Mouse (Mus musculus): ENCODE measurements around the gene Olfr1564. TPM values are rescaled to one million over a fixed set of nuclear protein-coding genes. Genes with fewer than 3 reads are reported as not detected.
"Not testable (repeated sequence)": the region's sequence is repeated elsewhere in the genome, so short reads cannot be mapped to it uniquely, and the experiment has no call there.

Olfr1564 gene
- not detected in 2 replicates for polyA plus RNA-seq (2015; fragmentation: Nextera tagmentation; extraction: Ambion mirVana)

DNA sequence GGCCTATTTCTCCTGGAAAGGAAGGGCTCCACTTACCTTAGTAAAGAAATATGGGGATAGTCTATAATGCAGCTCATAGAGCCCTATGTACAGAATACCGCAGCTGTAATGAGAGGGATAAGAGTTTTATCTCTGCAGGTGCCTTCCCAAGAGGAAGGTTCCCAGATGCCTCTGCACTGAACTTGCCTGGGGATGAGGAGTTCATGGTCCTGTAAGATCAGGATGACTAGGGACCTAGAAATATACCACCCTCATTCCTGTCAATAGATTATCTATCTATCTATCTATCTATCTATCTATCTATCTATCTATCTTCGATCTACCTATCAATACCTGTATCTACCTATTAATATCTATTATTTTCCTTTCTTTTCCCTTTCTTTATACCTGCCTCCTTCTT is at the start of gene Olfr1564:
Gene Olfr1564 (minus strand): TSS at position 101 of the 400 bp plus-strand sequence.
- ATAC-seq (ENCODE audit: low FRiP score, low read depth), result no peak
- Histone ChIP-seq H3K9me3 (peaks cover 9% of the 10 kb centered on the region; the same call in 1 of the 2 replicates), H3K27ac (no peak within 1 kb of the TSS), H3K27me3 (no peaks in the 10 kb centered on the region), H3K4me3 (no peak within 1 kb of the TSS), H3K4me1 (no peaks in the 10 kb centered on the region), H3K9ac (no peak within 1 kb of the TSS), H3K4me2 (replicated peaks) (no peak within 1 kb of the TSS), H3K36me3 (no peaks in the 10 kb centered on the region)
- 89% methylated on average over 2 of the region's 2 CpGs for WGBS

DNA sequence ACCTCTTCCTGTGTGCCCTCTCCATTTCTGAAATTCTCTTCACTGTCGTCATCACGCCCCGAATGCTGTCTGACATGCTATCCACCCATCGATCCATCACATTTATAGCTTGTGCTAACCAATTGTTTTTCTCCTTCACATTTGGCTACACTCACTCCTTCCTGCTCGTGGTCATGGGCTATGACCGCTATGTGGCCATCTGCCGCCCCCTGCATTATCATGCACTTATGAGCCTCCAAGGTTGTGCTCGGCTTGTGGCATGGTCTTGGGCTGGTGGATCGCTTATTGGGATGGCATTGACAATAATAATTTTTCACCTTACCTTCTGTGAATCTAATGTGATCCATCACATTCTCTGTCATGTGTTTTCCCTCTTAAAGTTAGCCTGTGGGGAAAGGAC is 47.4 kb upstream of the Olfr1564 start:
- no peak for ATAC-seq (ENCODE audit: low FRiP score, low read depth)
- 85% methylated on average over 9 of the region's 9 CpGs for WGBS
- Histone ChIP-seq H3K9ac (no peak overlapping the region), H3K4me1 (no peaks in the 10 kb centered on the region), H3K36me3 (no peaks in the 10 kb centered on the region), H3K4me3 (no peak overlapping the region), H3K9me3 (no peaks in the 10 kb centered on the region), H3K27ac (no peak overlapping the region), H3K4me2 (replicated peaks) (no peak overlapping the region), H3K27me3 (peaks cover 4% of the 10 kb centered on the region; the same call in 1 of the 2 replicates)

DNA sequence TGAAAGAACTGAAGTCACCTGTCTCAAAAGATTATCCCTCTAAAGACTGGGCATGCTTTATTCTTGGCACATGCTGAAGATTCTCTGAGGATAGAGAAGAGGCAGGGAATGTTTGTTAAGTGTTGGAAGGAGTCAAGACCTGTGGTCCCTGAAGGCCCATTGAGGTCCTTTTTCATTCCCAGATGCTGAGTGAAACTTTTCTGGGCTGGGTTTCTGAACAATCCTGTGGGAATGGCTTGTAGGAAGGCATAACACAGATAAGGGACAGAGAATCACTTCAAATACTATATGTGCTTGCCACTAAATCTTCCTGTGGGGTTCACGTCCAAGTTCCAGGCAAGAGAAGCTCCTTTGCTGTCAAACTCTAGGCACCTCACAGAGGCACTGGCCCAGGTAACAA is 42.9 kb upstream of the Olfr1564 start, which contains the start of gene Olfr63:
Gene Olfr63 (plus strand): TSS at position 301 of the 400 bp plus-strand sequence.
- no peaks in the 10 kb centered on the region for H3K36me3 ChIP-seq
- H3K27me3 ChIP-seq, result peaks cover 4% of the 10 kb centered on the region; the same call in 1 of the 2 replicates
- no peaks in the 10 kb centered on the region for H3K4me1 ChIP-seq
- 59% methylated on average over 1 of the region's 1 CpGs for WGBS
- H3K27ac ChIP-seq, result no peak within 1 kb of the TSS
- no peaks in the 10 kb centered on the region for H3K9me3 ChIP-seq
- ATAC-seq (ENCODE audit: low FRiP score, low read depth), result no peak
- H3K4me2 ChIP-seq (replicated peaks), result no peak within 1 kb of the TSS
- H3K4me3 ChIP-seq, result no peak within 1 kb of the TSS
- H3K9ac ChIP-seq, result no peak within 1 kb of the TSS

DNA sequence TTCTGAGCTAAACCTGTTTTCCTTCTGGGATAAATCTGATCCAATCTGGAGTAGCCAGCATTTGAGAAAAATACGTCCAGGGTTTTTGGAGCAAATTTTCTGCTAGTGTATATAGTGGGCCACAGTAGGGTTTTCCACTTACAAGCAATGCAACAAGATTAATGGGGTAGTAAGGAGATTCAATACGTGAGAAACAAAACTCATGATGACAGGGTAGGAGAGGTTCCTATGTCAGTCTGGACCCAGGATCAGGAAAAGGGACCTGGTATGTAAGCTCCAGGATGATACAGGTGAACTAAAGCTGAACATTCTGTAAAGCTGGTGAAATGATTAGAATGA is 33.8 kb upstream of the Olfr1564 start:
- no CpG with 5 or more reads among the region's 2 CpGs for WGBS
- H3K4me3 ChIP-seq; H3K9me3 ChIP-seq; H3K4me1 ChIP-seq; H3K27ac ChIP-seq; H3K36me3 ChIP-seq; H3K4me2 ChIP-seq (replicated peaks); H3K27me3 ChIP-seq; H3K9ac ChIP-seq: not testable (repeated sequence)
- peak; percentile 21; the same call in 1 of the 2 replicates for ATAC-seq (ENCODE audit: low FRiP score, low read depth)

DNA sequence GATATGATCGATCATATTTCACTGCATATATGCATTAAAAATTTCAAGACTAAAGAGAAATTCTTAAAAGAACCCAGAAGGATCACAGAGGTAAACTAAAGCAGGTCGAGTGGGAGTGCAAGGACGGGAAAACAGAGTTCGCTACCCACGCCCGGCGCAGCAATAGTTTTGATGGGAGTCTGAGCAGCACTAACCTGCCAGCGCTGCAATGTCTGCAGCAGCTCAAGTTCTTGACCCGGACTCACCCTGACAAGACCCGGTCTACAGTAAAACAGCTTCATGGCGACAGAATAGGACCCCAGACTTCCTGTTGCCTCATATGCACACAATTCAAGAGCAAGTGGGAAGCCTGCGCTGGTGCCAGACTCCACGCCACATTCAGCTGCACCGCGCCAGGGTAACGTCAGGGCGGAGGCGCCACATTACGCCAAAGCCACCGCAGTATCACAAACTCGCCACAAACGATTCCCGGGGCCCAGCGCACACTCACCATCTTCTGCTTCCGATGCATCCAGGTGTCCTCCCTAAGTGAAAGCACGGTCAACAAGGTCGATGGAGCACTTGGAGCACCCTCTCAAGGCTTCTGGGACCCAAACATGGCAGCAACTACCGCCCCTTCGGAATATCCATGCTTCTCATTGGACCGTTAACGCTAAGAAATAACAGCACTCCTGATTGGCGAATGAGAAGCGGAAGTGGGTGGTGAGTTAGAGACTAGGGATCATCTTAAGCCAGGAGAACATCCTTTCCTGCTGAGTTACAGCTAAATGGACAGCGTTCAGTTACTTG is 33.2 kb upstream of the Olfr1564 start, which contains the start of gene Zfp955a:
Gene Zfp955a (minus strand): TSS at position 616 of the 789 bp plus-strand sequence.
- not testable (repeated sequence) for H3K36me3 ChIP-seq, H3K9ac ChIP-seq, H3K27ac ChIP-seq, H3K9me3 ChIP-seq, H3K4me1 ChIP-seq, H3K27me3 ChIP-seq
- peak; percentile 99 for ATAC-seq (ENCODE audit: low FRiP score, low read depth)
- Histone ChIP-seq H3K4me3 (peak within 1 kb of the TSS; percentile 15; the same call in 1 of the 2 replicates), H3K4me2 (replicated peaks) (peak within 1 kb of the TSS; percentile 46)
- WGBS, result 44% methylated on average over 1 of the region's 34 CpGs

DNA sequence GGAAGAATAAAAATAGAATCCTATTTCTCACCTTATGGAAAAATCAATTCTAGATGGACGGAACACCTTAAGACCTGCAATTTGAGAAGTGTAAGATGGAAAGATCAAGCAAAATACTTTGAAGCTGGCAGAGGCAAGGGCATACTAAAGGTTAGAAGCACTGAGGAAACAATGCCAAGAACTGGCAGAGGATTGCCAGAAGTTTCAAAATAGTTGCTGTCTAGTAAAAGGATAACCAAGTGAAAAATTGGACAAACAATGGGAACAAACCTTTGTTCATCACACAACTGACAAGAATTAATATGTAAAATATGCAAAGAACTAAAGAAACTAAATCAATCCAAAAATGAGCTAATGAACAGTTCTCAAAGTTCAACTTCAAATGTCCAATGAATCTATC is 15.2 kb upstream of the Olfr1564 start:
- peaks cover 32% of the 10 kb centered on the region for H3K36me3 ChIP-seq
- not testable (repeated sequence) for H3K4me3 ChIP-seq; H3K27me3 ChIP-seq; ATAC-seq (ENCODE audit: low FRiP score, low read depth); H3K4me2 ChIP-seq (replicated peaks); H3K4me1 ChIP-seq; H3K27ac ChIP-seq; H3K9ac ChIP-seq
- WGBS, result 94% methylated on average over 1 of the region's 1 CpGs
- H3K9me3 ChIP-seq, result peaks cover 17% of the 10 kb centered on the region

DNA sequence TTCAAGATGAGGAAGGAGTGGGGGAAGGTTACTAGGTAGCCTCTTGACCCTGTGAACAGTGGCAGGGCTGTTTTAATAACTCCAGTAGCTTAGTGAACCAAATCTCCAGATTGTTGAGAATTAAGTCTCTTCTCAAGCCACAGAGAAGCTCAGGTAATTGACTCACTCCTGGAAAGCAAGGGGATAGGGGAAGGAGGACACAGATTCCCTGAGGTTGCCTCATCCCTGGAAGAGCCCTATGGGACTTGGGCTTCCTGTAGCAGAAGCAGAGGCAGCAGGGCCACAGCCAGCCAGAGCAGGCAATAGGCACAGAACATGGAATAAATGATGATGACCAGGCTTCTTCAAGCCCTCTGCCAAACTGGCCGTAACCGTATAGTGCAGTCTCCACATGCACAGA is 30.5 kb downstream of the Olfr1564 start, which contains the start of gene Olfr239:
Gene Olfr239 (plus strand): TSS at position 301 of the 400 bp plus-strand sequence.
- not testable (repeated sequence) for H3K9me3 ChIP-seq; H3K9ac ChIP-seq; H3K4me2 ChIP-seq (replicated peaks); H3K27me3 ChIP-seq; ATAC-seq (ENCODE audit: low FRiP score, low read depth); H3K4me1 ChIP-seq; H3K4me3 ChIP-seq; H3K27ac ChIP-seq; H3K36me3 ChIP-seq
- no CpG with 5 or more reads among the region's 2 CpGs for WGBS

DNA sequence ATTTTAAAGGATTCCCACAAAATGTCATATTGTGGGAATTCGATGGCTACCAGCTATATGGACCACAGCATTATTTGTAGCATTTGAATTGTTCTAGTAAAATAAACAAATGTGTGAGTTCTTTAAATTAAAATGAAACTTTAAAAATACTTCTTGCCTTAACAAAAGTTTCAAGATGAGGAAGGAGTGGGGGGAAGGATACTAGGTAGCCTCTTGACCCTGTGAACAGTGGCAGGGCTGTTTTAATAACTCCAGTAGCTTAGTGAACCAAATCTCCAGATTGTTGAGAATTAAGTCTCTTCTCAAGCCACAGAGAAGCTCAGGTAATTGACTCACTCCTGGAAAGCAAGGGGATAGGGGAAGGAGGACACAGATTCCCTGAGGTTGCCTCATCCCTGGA is 53.3 kb downstream of the Olfr1564 start, which contains the start of gene Olfr55:
Gene Olfr55 (plus strand): TSS at position 301 of the 400 bp plus-strand sequence.
- WGBS, result 77% methylated on average over 1 of the region's 1 CpGs
- H3K36me3 ChIP-seq, result not testable (repeated sequence)

More for the DNA sequence above, 53.3 kb downstream of the Olfr1564 start, which contains the start of gene Olfr55:
- H3K9me3 ChIP-seq; H3K4me2 ChIP-seq (replicated peaks); H3K27ac ChIP-seq; ATAC-seq (ENCODE audit: low FRiP score, low read depth); H3K4me3 ChIP-seq; H3K27me3 ChIP-seq; H3K9ac ChIP-seq; H3K4me1 ChIP-seq: not testable (repeated sequence)

Other genes starting within 250 kb of the Olfr1564 start
- 14.9 and 17.6 TPM in 2 replicates for gene Zfp952, start 228.6 kb downstream of the Olfr1564 start, polyA plus RNA-seq (2015; fragmentation: Nextera tagmentation; extraction: Ambion mirVana)
- gene Zfp763, start 188.3 kb downstream of the Olfr1564 start, polyA plus RNA-seq (2015; fragmentation: Nextera tagmentation; extraction: Ambion mirVana), result 18.5 and 18.6 TPM in 2 replicates
- gene 4921501E09Rik, start 153.6 kb downstream of the Olfr1564 start, polyA plus RNA-seq (2015; fragmentation: Nextera tagmentation; extraction: Ambion mirVana), result not detected in 2 replicates
- gene Zfp563, start 132.4 kb downstream of the Olfr1564 start, polyA plus RNA-seq (2015; fragmentation: Nextera tagmentation; extraction: Ambion mirVana), result 10.9 and 12.0 TPM in 2 replicates
- gene Morc2b, start 82.0 kb downstream of the Olfr1564 start, polyA plus RNA-seq (2015; fragmentation: Nextera tagmentation; extraction: Ambion mirVana), result 0.14 TPM in 1 of 2 replicates, not detected in the other
- gene Olfr55, start 53.2 kb downstream of the Olfr1564 start, polyA plus RNA-seq (2015; fragmentation: Nextera tagmentation; extraction: Ambion mirVana), result 0.05 TPM in 1 of 2 replicates, not detected in the other
- gene Olfr239, start 30.4 kb downstream of the Olfr1564 start, polyA plus RNA-seq (2015; fragmentation: Nextera tagmentation; extraction: Ambion mirVana), result not detected in 2 replicates
- gene Zfp955a, start 33.5 kb upstream of the Olfr1564 start, polyA plus RNA-seq (2015; fragmentation: Nextera tagmentation; extraction: Ambion mirVana), result 17.7 and 19.8 TPM in 2 replicates
- gene Olfr63, start 43.0 kb upstream of the Olfr1564 start, polyA plus RNA-seq (2015; fragmentation: Nextera tagmentation; extraction: Ambion mirVana), result 0.04 TPM in 1 of 2 replicates, not detected in the other
- 15.1 and 15.8 TPM in 2 replicates for gene Zfp955b, start 67.9 kb upstream of the Olfr1564 start, polyA plus RNA-seq (2015; fragmentation: Nextera tagmentation; extraction: Ambion mirVana)
- 11.9 and 12.9 TPM in 2 replicates for gene Zfp81, start 137.2 kb upstream of the Olfr1564 start, polyA plus RNA-seq (2015; fragmentation: Nextera tagmentation; extraction: Ambion mirVana)
- 25.9 and 26.0 TPM in 2 replicates for gene Zfp101, start 173.0 kb upstream of the Olfr1564 start, polyA plus RNA-seq (2015; fragmentation: Nextera tagmentation; extraction: Ambion mirVana)
- gene Actl9, start 211.2 kb upstream of the Olfr1564 start, polyA plus RNA-seq (2015; fragmentation: Nextera tagmentation; extraction: Ambion mirVana), result not detected in 2 replicates

Measured in limb, embryonic 13.5 days (tissue).